In the genomic region with DNA sequence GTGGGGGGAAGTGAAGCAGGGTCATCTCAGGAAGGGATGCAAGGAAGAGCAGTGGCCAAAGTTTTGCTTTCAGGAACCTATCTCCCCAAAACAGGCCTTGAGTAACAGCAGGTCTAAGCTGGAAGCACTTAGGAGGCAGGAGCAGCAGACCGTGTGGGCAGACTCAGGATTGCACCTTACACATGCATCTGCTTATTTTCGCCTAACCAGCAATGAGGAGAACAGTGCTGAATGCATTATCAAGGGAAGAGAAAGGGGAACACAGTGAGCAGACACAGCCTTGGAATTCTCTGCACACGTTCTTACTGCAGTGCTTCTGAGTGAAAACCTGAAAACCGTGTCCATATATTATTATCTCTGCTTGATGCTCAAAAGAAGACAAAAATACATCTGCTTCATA, we compare ENCODE assay signal across 25 mouse cellular contexts.
DNase-seq lines count a peak whose midpoint lies in the region; ATAC-seq lines count a peak whose summit lies in the region.
"Had no signal": no experiment of that assay in that cellular context is flagged by ENCODE, and none has a peak within 500 bp of the region (broad histone marks: within the 10 kb centered on the region; RNA-seq: fewer than 3 reads in every experiment).

No protein-coding gene starts in this region.

- DNase-seq in frontal cortex, adult 2 months (ENCODE audit: extremely low spot score in 1 of 2, low spot score in 1 of 2): peak; percentile 3 to 25
- no peak for DNase-seq in frontal cortex, postnatal 14 days (ENCODE audit: low spot score in 2 of 2)
- peak; percentile 1 to 13 for DNase-seq in left cerebral cortex, adult 9 months (ENCODE audit: low spot score in 2 of 2)
- no peak for DNase-seq in left cerebral cortex, adult 8-10 months (ENCODE audit: low spot score in 2 of 2)
- DNase-seq in midbrain, embryonic 11.5 days (ENCODE audit: low spot score, missing footprints): peak; percentile 73
- no peak for DNase-seq in midbrain, embryonic 14.5 days
- peak; percentile 1 for DNase-seq in ZHBTc4 (ENCODE audit: low read depth, low spot score)
- no peak for DNase-seq in heart, adult 9 months (ENCODE audit: low spot score in 2 of 2)
- DNase-seq: adrenal gland, adult 2 months; adrenal gland, postnatal 25 days; cerebellum, adult 2 months; cerebellum, postnatal 10 days; embryo, embryonic 11 days; gastrocnemius, postnatal 10 days; heart, adult 18-20 months; heart, postnatal 14 days had no signal

- no peak overlapping the region for H3K4me3 ChIP-seq in midbrain, embryonic 11.5 days (ENCODE audit: low read depth, low read length)
- no peak overlapping the region for H3K4me3 ChIP-seq in midbrain, embryonic 14.5 days (replicated peaks; ENCODE audit: low read depth, low read length)
- H3K4me3 ChIP-seq: embryonic facial prominence, embryonic 15.5 days; erythroblast, embryonic 14.5 days; forebrain, embryonic 10.5 days; heart, embryonic 15.5 days; hindbrain, embryonic 13.5 days had no signal

- H3K27ac ChIP-seq in midbrain, embryonic 11.5 days (ENCODE audit: low read depth, low read length): no peak overlapping the region
- no peak overlapping the region for H3K27ac ChIP-seq in midbrain, embryonic 14.5 days (replicated peaks; ENCODE audit: low read depth, low read length)
- H3K27ac ChIP-seq: embryonic facial prominence, embryonic 15.5 days; forebrain, embryonic 10.5 days; heart, embryonic 15.5 days; hindbrain, embryonic 13.5 days; hindbrain, postnatal 0 days had no signal

- no peaks in the 10 kb centered on the region for H3K9me3 ChIP-seq in midbrain, embryonic 11.5 days (ENCODE audit: control insufficient read depth, low read length)
- no peaks in the 10 kb centered on the region for H3K9me3 ChIP-seq in midbrain, embryonic 14.5 days (ENCODE audit: control insufficient read depth, low read length)
- H3K9me3 ChIP-seq: embryonic facial prominence, embryonic 15.5 days; forebrain, embryonic 10.5 days; heart, embryonic 15.5 days; hindbrain, embryonic 13.5 days had no signal

- H3K4me2 ChIP-seq in midbrain, embryonic 11.5 days: no peak overlapping the region
- no peak overlapping the region for H3K4me2 ChIP-seq in midbrain, embryonic 14.5 days (ENCODE audit: low read length)
- H3K4me2 ChIP-seq: embryonic facial prominence, embryonic 15.5 days; heart, embryonic 11.5 days; heart, embryonic 15.5 days; hindbrain, embryonic 13.5 days had no signal

- no peaks in the 10 kb centered on the region for H3K27me3 ChIP-seq in midbrain, embryonic 11.5 days (ENCODE audit: control insufficient read depth, insufficient read depth, low read length)
- H3K27me3 ChIP-seq in midbrain, embryonic 14.5 days (ENCODE audit: control insufficient read depth, insufficient read depth, low read length): no peaks in the 10 kb centered on the region
- H3K27me3 ChIP-seq: embryonic facial prominence, embryonic 15.5 days; heart, embryonic 15.5 days; hindbrain, embryonic 13.5 days; Patski had no signal

- H3K36me3 ChIP-seq in midbrain, embryonic 11.5 days (ENCODE audit: control insufficient read depth, insufficient read depth, low read length): no peaks in the 10 kb centered on the region
- H3K36me3 ChIP-seq in midbrain, embryonic 14.5 days (ENCODE audit: control insufficient read depth, insufficient read depth, low read length): no peaks in the 10 kb centered on the region
- H3K36me3 ChIP-seq: embryonic facial prominence, embryonic 15.5 days; forebrain, embryonic 10.5 days; heart, embryonic 15.5 days; hindbrain, embryonic 13.5 days had no signal

- ATAC-seq in midbrain, embryonic 11.5 days (ENCODE audit: low FRiP score): no peak
- no peak for ATAC-seq in midbrain, embryonic 14.5 days (ENCODE audit: low FRiP score, low TSS enrichment)
- ATAC-seq: forebrain, embryonic 14.5 days; hindbrain, postnatal 0 days; Patski had no signal

- H3K4me1 ChIP-seq in midbrain, embryonic 11.5 days (ENCODE audit: control insufficient read depth, insufficient read depth, low read length): no peaks in the 10 kb centered on the region
- no peaks in the 10 kb centered on the region for H3K4me1 ChIP-seq in midbrain, embryonic 14.5 days (ENCODE audit: control insufficient read depth, insufficient read depth, low read length)
- H3K4me1 ChIP-seq: embryonic facial prominence, embryonic 15.5 days; heart, embryonic 15.5 days had no signal

- 81% methylated on average over 4 of the region's 4 CpGs for WGBS in midbrain, embryonic 11.5 days
- WGBS in midbrain, embryonic 14.5 days: 78% methylated on average over 4 of the region's 4 CpGs

- H3K9ac ChIP-seq in midbrain, embryonic 11.5 days (ENCODE audit: low read length): no peak overlapping the region
- H3K9ac ChIP-seq in midbrain, embryonic 14.5 days (replicated peaks; ENCODE audit: low read length): no peak overlapping the region
- H3K9ac ChIP-seq: embryonic facial prominence, embryonic 15.5 days; heart, embryonic 15.5 days; hindbrain, embryonic 13.5 days had no signal

Comparison
In these comparisons a context has a peak if more than half of its experiments do, and no peak if none do; other contexts are left out.
1. DNase-seq: peak in frontal cortex, adult 2 months (2 of 2), left cerebral cortex, adult 9 months (2 of 2), midbrain, embryonic 11.5 days (single experiment) and ZHBTc4 (single experiment); none in frontal cortex, postnatal 14 days (0 of 2), left cerebral cortex, adult 8-10 months (0 of 2), midbrain, embryonic 14.5 days (single experiment) and heart, adult 9 months (0 of 2).